Mouse (Mus musculus) kidney, embryonic 14.5 days (tissue): ENCODE results near the gene Ptprm. TPM values are rescaled to one million over a fixed set of nuclear protein-coding genes. Genes with fewer than 3 reads are reported as not detected.

Experiments
- ATAC-seq: fragments of 200-750 bp; cut with Nextera tagmentation; 2 replicates; pipeline ENCODE4 v1.8.0; 2017; ENCODE audit warnings: moderate number of reproducible peaks, mild to moderate bottlenecking, moderate TSS enrichment, moderate library complexity; ENCODE audit not compliant: low FRiP score, low TSS enrichment
- H3K27ac ChIP-seq: fragments of 300-500 bp; sonication (generic); 2 replicates; pipeline ENCODE4 v1.5.1; 2014; ENCODE audit warnings: low read depth, mild to moderate bottlenecking, low read length, moderate library complexity, mixed read lengths
- H3K27me3 ChIP-seq: fragments of 300-500 bp; sonication (generic); 2 replicates; pipeline ENCODE4 v1.6.1; 2014; ENCODE audit warnings: mild to moderate bottlenecking, low read length; ENCODE audit not compliant: control insufficient read depth, insufficient read depth
- H3K36me3 ChIP-seq: fragments of 300-500 bp; sonication (generic); 2 replicates; pipeline ENCODE4 v1.6.1; 2014; ENCODE audit warnings: low read length, mixed read lengths; ENCODE audit not compliant: control insufficient read depth, insufficient read depth
- H3K4me1 ChIP-seq: fragments of 300-500 bp; sonication (generic); 2 replicates; pipeline ENCODE4 v1.6.1; 2014; ENCODE audit warnings: low read length, mixed read lengths; ENCODE audit not compliant: control insufficient read depth, insufficient read depth
- H3K4me2 ChIP-seq: fragments of 300-500 bp; sonication (generic); replicated peaks from 2 replicates; pipeline ENCODE4 v1.6.1; 2014; ENCODE audit warnings: low read depth, mild to moderate bottlenecking, low read length
- H3K4me3 ChIP-seq: fragments of 300-500 bp; sonication (generic); 2 replicates; pipeline ENCODE4 v1.5.1; 2014; ENCODE audit warnings: mild to moderate bottlenecking, low read length
- H3K9ac ChIP-seq: fragments of 300-500 bp; sonication (generic); 2 replicates; pipeline ENCODE4 v1.6.1; 2014; ENCODE audit warnings: low read depth, mild to moderate bottlenecking, low read length, moderate library complexity
- H3K9me3 ChIP-seq: fragments of 300-500 bp; sonication (generic); 2 replicates; pipeline ENCODE4 v1.6.1; 2016; ENCODE audit warnings: low read length; ENCODE audit not compliant: control insufficient read depth
- WGBS: fragments of 180-500 bp; shearing (Covaris S2); extraction: QIAGEN DNeasy Blood & Tissue Kit; methylation state at CpG from one replicate; pipeline ENCODE4 v1.1.7; 2014; 5-methylcytosine and 5-hydroxymethylcytosine counted together
- polyA plus RNA-seq: library from polyadenylated mRNA; unstranded; fragments of >200 nt; fragmentation: Nextera tagmentation; extraction: Ambion mirVana; gene quantifications from 2 replicates; pipeline ENCODE4 v1.2.1, GENCODE M21; 2014

The Ptprm gene
- polyA plus RNA-seq, 1 experiment from 2014 or later = 22.6 TPM

GRCm38 (mm10) chr17:67287501-67287900 lies 66.8 kb downstream of the Ptprm start:
- no peak overlapping the region for H3K9ac ChIP-seq
- H3K9me3 ChIP-seq = no peaks in the 10 kb centered on the region
- H3K36me3 ChIP-seq = no peaks in the 10 kb centered on the region
- ATAC-seq = no peak
- H3K27me3 ChIP-seq = no peaks in the 10 kb centered on the region
- no peak overlapping the region for H3K27ac ChIP-seq
- no peak overlapping the region for H3K4me2 ChIP-seq
- H3K4me1 ChIP-seq = peaks cover 14% of the 10 kb centered on the region; the same call in 1 of the 2 replicates
- WGBS = 74% methylated on average over 3 of the region's 3 CpGs
- no peak overlapping the region for H3K4me3 ChIP-seq

- no peaks in the 10 kb centered on the region for H3K36me3 ChIP-seq
- no peaks in the 10 kb centered on the region for H3K27me3 ChIP-seq
- no peak overlapping the region for H3K27ac ChIP-seq
- no peaks in the 10 kb centered on the region for H3K9me3 ChIP-seq
- H3K4me2 ChIP-seq = no peak overlapping the region
- no peak for ATAC-seq
- WGBS = 54% methylated on average over 13 of the region's 13 CpGs
- H3K9ac ChIP-seq = no peak overlapping the region
- 0 out of 2 replicates have a peak, but pooled peaks cover 5% of the 10 kb centered on the region for H3K4me1 ChIP-seq
- no peak overlapping the region for H3K4me3 ChIP-seq
These were observed 72.6 kb downstream of the Ptprm start for GRCm38 (mm10) chr17:67281640-67282170.

- Histone ChIP-seq H3K4me3 (no peak overlapping the region), H3K27ac (0 out of 2 replicates have a peak overlapping the region, but pooled peaks have one; percentile 30), H3K27me3 (no peaks in the 10 kb centered on the region), H3K9me3 (no peaks in the 10 kb centered on the region), H3K4me1 (0 out of 2 replicates have a peak, but pooled peaks cover 5% of the 10 kb centered on the region), H3K9ac (no peak overlapping the region), H3K36me3 (no peaks in the 10 kb centered on the region), H3K4me2 (no peak overlapping the region)
- WGBS = 30% methylated on average over 13 of the region's 13 CpGs
- ATAC-seq = peak; percentile 83
These were observed 76.9 kb downstream of the Ptprm start for GRCm38 (mm10) chr17:67277124-67277910.

GRCm38 (mm10) chr17:67274531-67275094 lies 79.6 kb downstream of the Ptprm start:
- H3K36me3 ChIP-seq = no peaks in the 10 kb centered on the region
- 37% methylated on average over 21 of the region's 21 CpGs for WGBS
- no peaks in the 10 kb centered on the region for H3K9me3 ChIP-seq
- ATAC-seq = no peak
- no peak overlapping the region for H3K27ac ChIP-seq
- no peak overlapping the region for H3K4me3 ChIP-seq
- 0 out of 2 replicates have a peak, but pooled peaks cover 5% of the 10 kb centered on the region for H3K4me1 ChIP-seq
- H3K4me2 ChIP-seq = no peak overlapping the region; the same call in 1 of the 2 replicates
- no peak overlapping the region for H3K9ac ChIP-seq
- H3K27me3 ChIP-seq = no peaks in the 10 kb centered on the region

GRCm38 (mm10) chr17:67272928-67273327 lies 81.3 kb downstream of the Ptprm start:
- no peak overlapping the region for H3K4me3 ChIP-seq
- no peak overlapping the region for H3K4me2 ChIP-seq
- H3K27ac ChIP-seq = no peak overlapping the region
- H3K9me3 ChIP-seq = no peaks in the 10 kb centered on the region
- 0 out of 2 replicates have a peak, but pooled peaks cover 5% of the 10 kb centered on the region for H3K4me1 ChIP-seq
- no peak for ATAC-seq
- H3K36me3 ChIP-seq = no peaks in the 10 kb centered on the region
- H3K9ac ChIP-seq = no peak overlapping the region
- H3K27me3 ChIP-seq = no peaks in the 10 kb centered on the region

- Histone ChIP-seq H3K4me3 (no peak overlapping the region), H3K4me1 (0 out of 2 replicates have a peak, but pooled peaks cover 3% of the 10 kb centered on the region), H3K4me2 (no peak overlapping the region), H3K9me3 (no peaks in the 10 kb centered on the region), H3K9ac (no peak overlapping the region), H3K27ac (no peak overlapping the region; the same call in 1 of the 2 replicates), H3K27me3 (no peaks in the 10 kb centered on the region), H3K36me3 (no peaks in the 10 kb centered on the region)
- 40% methylated on average over 9 of the region's 9 CpGs for WGBS
- peak; percentile 53; the same call in 1 of the 2 replicates for ATAC-seq
These were observed 85.7 kb downstream of the Ptprm start for GRCm38 (mm10) chr17:67268475-67269080.

- no peak for ATAC-seq
- no peak overlapping the region for H3K4me2 ChIP-seq
- no peaks in the 10 kb centered on the region for H3K9me3 ChIP-seq
- H3K9ac ChIP-seq = no peak overlapping the region
- H3K4me1 ChIP-seq = 0 out of 2 replicates have a peak, but pooled peaks cover 3% of the 10 kb centered on the region
- no peak overlapping the region for H3K4me3 ChIP-seq
- H3K36me3 ChIP-seq = no peaks in the 10 kb centered on the region
- WGBS = 96% methylated on average over 6 of the region's 6 CpGs
- no peaks in the 10 kb centered on the region for H3K27me3 ChIP-seq
- no peak overlapping the region for H3K27ac ChIP-seq
These were observed 88.0 kb downstream of the Ptprm start for GRCm38 (mm10) chr17:67266270-67266669.

- 69% methylated on average over 4 of the region's 4 CpGs for WGBS
- H3K4me3 ChIP-seq = no peak overlapping the region
- no peaks in the 10 kb centered on the region for H3K27me3 ChIP-seq
- no peaks in the 10 kb centered on the region for H3K36me3 ChIP-seq
- no peaks in the 10 kb centered on the region for H3K9me3 ChIP-seq
- peak; percentile 43; the same call in 1 of the 2 replicates for ATAC-seq
- H3K4me1 ChIP-seq = 0 out of 2 replicates have a peak, but pooled peaks cover 3% of the 10 kb centered on the region
- no peak overlapping the region for H3K9ac ChIP-seq
- H3K4me2 ChIP-seq = no peak overlapping the region
- H3K27ac ChIP-seq = no peak overlapping the region
These were observed 88.7 kb downstream of the Ptprm start for GRCm38 (mm10) chr17:67265520-67265919.
